Mouse (Mus musculus) stomach, postnatal 0 days (tissue): ENCODE measurements around the gene Entpd2. TPM values are rescaled to one million over a fixed set of nuclear protein-coding genes. Genes with fewer than 3 reads are reported as not detected.
A peak's percentile ranks its signal among the peaks of the same experiment; 100 is the strongest.

Experiments used
- ATAC-seq: fragments of 200-750 bp; cut with Nextera tagmentation; 2 replicates; pipeline ENCODE4 v1.8.0; 2017; ENCODE audit not compliant: low FRiP score, low TSS enrichment
- DNase-seq: peaks from one replicate; pipeline ENCODE4 v3.0.0-alpha.2; 2016; ENCODE audit warnings: low spot score
- H3K27ac ChIP-seq: fragments of 300-500 bp; sonication (generic); replicated peaks from 2 replicates; pipeline ENCODE4 v1.5.1; 2014; ENCODE audit warnings: mild to moderate bottlenecking, control low read depth
- H3K27me3 ChIP-seq: fragments of 300-500 bp; sonication (generic); 2 replicates; pipeline ENCODE4 v1.6.1; 2014; ENCODE audit warnings: low read length; ENCODE audit not compliant: control insufficient read depth, insufficient read depth
- H3K36me3 ChIP-seq: fragments of 300-500 bp; sonication (generic); 2 replicates; pipeline ENCODE4 v1.6.1; 2014; ENCODE audit warnings: low read length, mixed read lengths; ENCODE audit not compliant: control insufficient read depth, insufficient read depth
- H3K4me1 ChIP-seq: fragments of 300-500 bp; sonication (generic); replicated peaks from 2 replicates; pipeline ENCODE4 v1.6.1; 2014; ENCODE audit warnings: antibody characterized with exemption; ENCODE audit not compliant: control insufficient read depth, insufficient read depth
- H3K4me2 ChIP-seq: fragments of 300-500 bp; sonication (generic); replicated peaks from 2 replicates; pipeline ENCODE4 v1.6.1; 2014; ENCODE audit warnings: low read depth, mild to moderate bottlenecking, control low read depth, moderate library complexity
- H3K4me3 ChIP-seq: fragments of 300-500 bp; sonication (generic); 2 replicates; pipeline ENCODE4 v1.5.1; 2014; ENCODE audit warnings: low read depth, low read length, control low read depth
- H3K9ac ChIP-seq: fragments of 300-500 bp; sonication (generic); 2 replicates; pipeline ENCODE4 v1.6.1; 2014; ENCODE audit warnings: mild to moderate bottlenecking, low read length, control low read depth, mixed read lengths
- H3K9me3 ChIP-seq: fragments of 300-500 bp; sonication (generic); 2 replicates; pipeline ENCODE4 v1.6.1; 2016; ENCODE audit warnings: low read length; ENCODE audit not compliant: control insufficient read depth
- CTCF ChIP-seq: IDR thresholded peaks from 2 replicates; pipeline ENCODE4 v1.5.1; 2016; ENCODE audit warnings: antibody characterized with exemption, low read depth, mild to moderate bottlenecking, moderate library complexity
- EP300 ChIP-seq: optimal IDR thresholded peaks from 2 replicates; pipeline ENCODE3; 2016; ENCODE audit warnings: antibody characterized with exemption
- WGBS: fragments of 180-500 bp; shearing (Covaris S2); extraction: QIAGEN DNeasy Blood & Tissue Kit; methylation state at CpG from one replicate; pipeline ENCODE4 v1.1.7; 2014; 5-methylcytosine and 5-hydroxymethylcytosine counted together
- polyA plus RNA-seq: library from polyadenylated mRNA; unstranded; fragments of >200 nt; fragmentation: Nextera tagmentation; extraction: Ambion mirVana; gene quantifications from 2 replicates; pipeline ENCODE4 v1.2.1, GENCODE M21; 2015

The Entpd2 gene
- polyA plus RNA-seq, 1 experiment from 2014 or later: 21.2 TPM

DNA sequence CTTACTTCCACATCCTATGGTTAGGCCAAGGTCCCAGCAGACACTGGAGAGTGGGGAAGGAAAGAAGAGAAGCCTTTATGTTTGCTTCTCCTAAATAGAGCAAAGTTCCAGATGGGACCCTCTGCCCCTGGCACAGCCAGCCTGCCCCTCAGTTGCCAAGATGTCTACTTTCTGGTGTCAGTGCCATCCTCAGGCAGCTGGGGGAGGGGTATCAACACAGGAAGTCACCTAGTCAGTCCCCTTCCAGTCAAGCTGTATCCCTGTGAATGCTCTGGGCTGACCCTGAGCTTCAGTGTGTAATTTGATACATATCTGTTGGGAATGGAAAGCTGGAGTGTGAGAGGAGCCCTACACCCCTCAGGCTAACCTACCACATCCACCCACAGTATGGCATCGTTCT lies 1.3 kb downstream of the Entpd2 start:
- ATAC-seq (no peak), DNase-seq (no peak)
- no peak overlapping the region for H3K4me3 ChIP-seq
- TF ChIP-seq CTCF (no peak), EP300 (no peak)
- H3K4me2 ChIP-seq: peak overlapping the region; percentile 89; the same call in 1 of the 2 replicates
- 53% methylated on average over 1 of the region's 1 CpGs for WGBS
- H3K36me3 ChIP-seq: no peaks in the 10 kb centered on the region
- peaks cover 10% of the 10 kb centered on the region for H3K4me1 ChIP-seq
- H3K27ac ChIP-seq: no peak overlapping the region
- H3K9ac ChIP-seq: no peak overlapping the region
- no peaks in the 10 kb centered on the region for H3K9me3 ChIP-seq
- no peaks in the 10 kb centered on the region for H3K27me3 ChIP-seq

- TF ChIP-seq EP300: no peak
- no peak for TF ChIP-seq CTCF
- no peaks in the 10 kb centered on the region for H3K9me3 ChIP-seq
- H3K4me1 ChIP-seq: peaks cover 10% of the 10 kb centered on the region
- DNase-seq: no peak
- no peaks in the 10 kb centered on the region for H3K27me3 ChIP-seq
- WGBS: 92% methylated on average over 7 of the region's 7 CpGs
- H3K36me3 ChIP-seq: no peaks in the 10 kb centered on the region
- H3K9ac ChIP-seq: no peak overlapping the region
- H3K4me3 ChIP-seq: no peak overlapping the region
- H3K4me2 ChIP-seq: no peak overlapping the region
- ATAC-seq: no peak
- H3K27ac ChIP-seq: no peak overlapping the region
Measured at GRCm38 (mm10) chr2:25398065-25398464, 2.4 kb downstream of the Entpd2 start.

- 72% methylated on average over 8 of the region's 8 CpGs for WGBS
- DNase-seq (no peak), ATAC-seq (no peak)
- peaks cover 10% of the 10 kb centered on the region for H3K4me1 ChIP-seq
- TF ChIP-seq EP300: no peak
- TF ChIP-seq CTCF: no peak
- H3K9ac ChIP-seq: no peak within 1 kb of the TSS
- no peak within 1 kb of the TSS for H3K27ac ChIP-seq
- no peaks in the 10 kb centered on the region for H3K9me3 ChIP-seq
- no peak within 1 kb of the TSS for H3K4me2 ChIP-seq
- H3K36me3 ChIP-seq: no peaks in the 10 kb centered on the region
- no peaks in the 10 kb centered on the region for H3K27me3 ChIP-seq
- H3K4me3 ChIP-seq: no peak within 1 kb of the TSS
Measured at GRCm38 (mm10) chr2:25399051-25399450, 3.4 kb downstream of the Entpd2 start, which contains the start of gene Npdc1. Gene Npdc1, plus strand, starts transcription at chr2:25399351.

DNA sequence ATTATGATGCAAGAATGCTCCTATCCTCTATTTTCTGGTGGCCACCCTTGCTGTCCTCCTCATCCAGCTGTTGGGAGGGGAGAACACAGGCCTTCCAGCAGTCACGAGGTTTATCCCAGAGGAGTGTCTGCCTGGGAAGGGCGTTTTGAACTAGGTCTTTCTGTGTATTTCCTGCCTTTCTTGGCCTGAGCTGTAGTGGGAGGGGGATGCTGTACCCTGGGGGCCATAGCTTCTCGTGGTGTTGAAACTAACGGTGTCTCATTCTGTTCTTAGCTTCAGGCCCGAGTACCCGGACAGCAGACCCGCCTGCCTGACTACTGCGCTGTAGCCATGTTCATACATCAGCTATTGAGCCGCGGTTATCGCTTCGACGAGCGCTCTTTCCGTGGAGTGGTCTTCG lies 4.6 kb downstream of the Entpd2 start:
- no peaks in the 10 kb centered on the region for H3K9me3 ChIP-seq
- ATAC-seq (no peak), DNase-seq (no peak)
- H3K27ac ChIP-seq: no peak overlapping the region
- TF ChIP-seq CTCF (no peak), EP300 (no peak)
- no peaks in the 10 kb centered on the region for H3K36me3 ChIP-seq
- no peaks in the 10 kb centered on the region for H3K27me3 ChIP-seq
- H3K4me3 ChIP-seq: no peak overlapping the region
- peaks cover 2% of the 10 kb centered on the region for H3K4me1 ChIP-seq
- peak overlapping the region; percentile 42 for H3K4me2 ChIP-seq
- H3K9ac ChIP-seq: no peak overlapping the region
- WGBS: 22% methylated on average over 16 of the region's 16 CpGs

DNA sequence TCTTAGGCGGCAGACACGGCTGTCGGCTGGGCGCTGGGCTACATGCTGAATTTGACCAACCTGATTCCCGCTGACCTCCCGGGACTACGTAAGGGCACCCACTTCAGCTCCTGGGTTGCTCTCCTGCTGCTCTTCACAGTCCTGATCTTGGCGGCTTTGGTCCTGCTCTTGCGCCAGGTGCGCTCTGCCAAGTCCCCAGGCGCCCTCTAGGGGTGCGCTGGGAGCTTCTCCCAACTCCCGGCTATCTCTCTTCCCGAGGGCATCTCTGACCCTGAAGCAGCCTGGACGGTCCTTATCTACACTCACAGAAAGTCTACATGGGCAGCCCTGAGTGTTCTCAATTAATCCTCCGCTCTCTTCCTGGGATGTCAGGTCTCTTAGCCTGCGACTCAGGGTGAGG lies 5.1 kb downstream of the Entpd2 start:
- 5% methylated on average over 17 of the region's 17 CpGs for WGBS
- no peaks in the 10 kb centered on the region for H3K9me3 ChIP-seq

GRCm38 (mm10) chr2:25402377-25402971 lies 6.8 kb downstream of the Entpd2 start:
- ATAC-seq (peak; percentile 36), DNase-seq (peak; percentile 93)
- Histone ChIP-seq H3K9me3 (no peaks in the 10 kb centered on the region), H3K4me2 (peak overlapping the region; percentile 77), H3K27ac (no peak overlapping the region; the same call in 1 of the 2 replicates), H3K36me3 (no peaks in the 10 kb centered on the region), H3K27me3 (no peaks in the 10 kb centered on the region), H3K4me3 (peak overlapping the region; percentile 60), H3K4me1 (no peaks in the 10 kb centered on the region; the same call in 1 of the 2 replicates), H3K9ac (peak overlapping the region; percentile 64; the same call in 1 of the 2 replicates)
- WGBS: 3% methylated on average over 13 of the region's 13 CpGs
- no peak for TF ChIP-seq EP300
- TF ChIP-seq CTCF: peak; percentile 85

More for the DNA sequence above, 5.1 kb downstream of the Entpd2 start:
- H3K36me3 ChIP-seq: no peaks in the 10 kb centered on the region
- no peak overlapping the region for H3K4me3 ChIP-seq
- peak overlapping the region; percentile 42 for H3K4me2 ChIP-seq
- H3K27me3 ChIP-seq: no peaks in the 10 kb centered on the region
- H3K9ac ChIP-seq: no peak overlapping the region
- H3K4me1 ChIP-seq: peaks cover 2% of the 10 kb centered on the region
- DNase-seq (peak; percentile 71), ATAC-seq (0 out of 2 replicates have a peak, but pooled peaks have one; percentile 22)
- no peak overlapping the region for H3K27ac ChIP-seq
- TF ChIP-seq CTCF (peak; percentile 79), EP300 (no peak)
